Mouse (Mus musculus) erythroblast, adult 5-6 weeks (primary cell): Measurements from ENCODE around the gene Fkrp. TPM values are rescaled to one million over a fixed set of nuclear protein-coding genes. Genes with fewer than 3 reads are reported as not detected.

Experiments used
- ATAC-seq: replicated peaks from 2 replicates; pipeline ENCODE4 v1.8.0; 2016; ENCODE audit warnings: moderate number of reproducible peaks, mild to moderate bottlenecking, moderate TSS enrichment, inconsistent platforms; ENCODE audit not compliant: poor library complexity, low FRiP score, severe bottlenecking
- total RNA-seq, 2 experiments: library from RNA; stranded (forward) in 1 of 2; stranded (reverse) in 1 of 2; fragments of 150-400 nt in 1 of 2; fragments of 200-764, 138-1000 nt in 1 of 2; gene quantifications; 2 replicates each; pipeline versions ENCODE4 v1.2.3 to v1.2.4; 2015 to 2017; ENCODE audit warnings: low replicate concordance in 2 of 2

The Fkrp gene
- total RNA-seq, 2 experiments from 2014 or later, result 2.5 to 8.0 TPM

GRCm38 (mm10) chr7:16838804-16839426 lies 22.4 kb upstream of the Fkrp start:
- no peak for ATAC-seq

- no peak for ATAC-seq
Measured at GRCm38 (mm10) chr7:16837916-16838803, 21.6 kb upstream of the Fkrp start.

- no peak for ATAC-seq
Measured at GRCm38 (mm10) chr7:16830449-16830848, 13.9 kb upstream of the Fkrp start.

- ATAC-seq, result no peak
Measured at GRCm38 (mm10) chr7:16827274-16827673, 10.7 kb upstream of the Fkrp start.

GRCm38 (mm10) chr7:16826571-16826970 lies 10.0 kb upstream of the Fkrp start:
- ATAC-seq, result no peak

- 0 out of 2 replicates have a peak, but pooled peaks have one; percentile 33 for ATAC-seq
Measured at GRCm38 (mm10) chr7:16825785-16826184, 9.3 kb upstream of the Fkrp start.

GRCm38 (mm10) chr7:16823734-16824133 lies 7.2 kb upstream of the Fkrp start:
- ATAC-seq, result no peak

- ATAC-seq, result no peak
Measured at GRCm38 (mm10) chr7:16821669-16822101, 5.2 kb upstream of the Fkrp start.

GRCm38 (mm10) chr7:16821091-16821490 lies 4.6 kb upstream of the Fkrp start:
- no peak for ATAC-seq

GRCm38 (mm10) chr7:16820271-16820763 lies 3.8 kb upstream of the Fkrp start:
- ATAC-seq, result no peak

- peak; percentile 68 for ATAC-seq
Measured at GRCm38 (mm10) chr7:16819794-16820193, 3.3 kb upstream of the Fkrp start.

- ATAC-seq, result no peak
Measured at GRCm38 (mm10) chr7:16817693-16818092, 1.2 kb upstream of the Fkrp start.

GRCm38 (mm10) chr7:16816078-16816474 lies 456 bp downstream of the Fkrp start:
- ATAC-seq, result peak; percentile 40; the same call in 1 of the 2 replicates

- ATAC-seq, result no peak
Measured at GRCm38 (mm10) chr7:16815351-16815941, 1.1 kb downstream of the Fkrp start, which contains the start of gene Strn4. Gene Strn4 (plus strand): TSS chr7:16815889.

GRCm38 (mm10) chr7:16812505-16812904 lies 4.0 kb downstream of the Fkrp start:
- ATAC-seq, result no peak

GRCm38 (mm10) chr7:16811649-16812070 lies 4.9 kb downstream of the Fkrp start:
- no peak for ATAC-seq

GRCm38 (mm10) chr7:16810920-16811648 lies 5.4 kb downstream of the Fkrp start:
- ATAC-seq, result no peak

- no peak for ATAC-seq
Measured at GRCm38 (mm10) chr7:16810399-16810919, 6.1 kb downstream of the Fkrp start.

GRCm38 (mm10) chr7:16809739-16810138 lies 6.8 kb downstream of the Fkrp start:
- ATAC-seq, result peak; percentile 82
